Mouse (Mus musculus): ENCODE results near the gene 1810049J17Rik.

1810049J17Rik gene

GRCm38 (mm10) chr15:12346916-12347315 is 25.2 kb upstream of the 1810049J17Rik start:
- DNase-seq, result no peak

GRCm38 (mm10) chr15:12341401-12341758 is 19.7 kb upstream of the 1810049J17Rik start:
- DNase-seq, result no peak

- DNase-seq, result no peak
Measured at GRCm38 (mm10) chr15:12340536-12341400, 19.1 kb upstream of the 1810049J17Rik start.

GRCm38 (mm10) chr15:12337779-12338137 is 16.1 kb upstream of the 1810049J17Rik start:
- DNase-seq, result no peak

- DNase-seq, result no peak
Measured at GRCm38 (mm10) chr15:12337030-12337778, 15.5 kb upstream of the 1810049J17Rik start.

GRCm38 (mm10) chr15:12334381-12334780 is 12.7 kb upstream of the 1810049J17Rik start:
- no peak for DNase-seq

GRCm38 (mm10) chr15:12331300-12331699 is 9.6 kb upstream of the 1810049J17Rik start:
- no peak for DNase-seq

GRCm38 (mm10) chr15:12330892-12331291 is 9.2 kb upstream of the 1810049J17Rik start:
- DNase-seq, result no peak

GRCm38 (mm10) chr15:12330389-12330788 is 8.7 kb upstream of the 1810049J17Rik start:
- DNase-seq, result no peak

GRCm38 (mm10) chr15:12324326-12324725 is 2.6 kb upstream of the 1810049J17Rik start:
- DNase-seq, result no peak

- no peak for DNase-seq
Measured at GRCm38 (mm10) chr15:12322676-12323402, 1.1 kb upstream of the 1810049J17Rik start.

- DNase-seq, result peak; percentile 96 to 99
Measured at GRCm38 (mm10) chr15:12321091-12321787, 460 bp downstream of the 1810049J17Rik start, which contains the start of gene Golph3. Gene Golph3, plus strand, starts transcription at chr15:12321450.

GRCm38 (mm10) chr15:12320441-12321090 is 1.1 kb downstream of the 1810049J17Rik start:
- DNase-seq, result no peak

GRCm38 (mm10) chr15:12319889-12320288 is 1.8 kb downstream of the 1810049J17Rik start:
- no peak for DNase-seq

- DNase-seq, result no peak
Measured at GRCm38 (mm10) chr15:12318451-12318850, 3.2 kb downstream of the 1810049J17Rik start.

GRCm38 (mm10) chr15:12317290-12317689 is 4.4 kb downstream of the 1810049J17Rik start:
- no peak for DNase-seq

GRCm38 (mm10) chr15:12315996-12316395 is 5.7 kb downstream of the 1810049J17Rik start:
- DNase-seq, result no peak

GRCm38 (mm10) chr15:12314584-12314983 is 7.1 kb downstream of the 1810049J17Rik start:
- DNase-seq, result no peak

GRCm38 (mm10) chr15:12313255-12313654 is 8.4 kb downstream of the 1810049J17Rik start:
- DNase-seq, result no peak

- DNase-seq, result no peak
Measured at GRCm38 (mm10) chr15:12311465-12311864, 10.2 kb downstream of the 1810049J17Rik start.

GRCm38 (mm10) chr15:12310676-12311075 is 11.0 kb downstream of the 1810049J17Rik start:
- no peak for DNase-seq

GRCm38 (mm10) chr15:12308539-12308938 is 13.2 kb downstream of the 1810049J17Rik start:
- DNase-seq, result no peak
